Mouse (Mus musculus) gastrocnemius, adult 2 months (tissue): ENCODE measurements around the gene Cept1. TPM values are rescaled to one million over a fixed set of nuclear protein-coding genes. Genes with fewer than 3 reads are reported as not detected.

Experiments used
- DNase-seq: peaks from one replicate; pipeline ENCODE4 v3.0.0; 2022
- H3K27ac ChIP-seq: fragments of 200-600 bp; 2 replicates; pipeline ENCODE4 v1.8.1; 2022; ENCODE audit warnings: mild to moderate bottlenecking
- H3K4me3 ChIP-seq: fragments of 200-600 bp; 2 replicates; pipeline ENCODE4 v1.8.1; 2022; ENCODE audit warnings: mild to moderate bottlenecking, moderate library complexity
- CTCF ChIP-seq: fragments of 200-600 bp; IDR thresholded peaks from 2 replicates; pipeline ENCODE4 v1.8.1; 2022; ENCODE audit warnings: antibody characterized with exemption, mild to moderate bottlenecking, moderate library complexity
- intact Hi-C: fragments of 180-260 bp; cut with DNase I; formaldehyde crosslinking; loops from one replicate; pipeline ENCODE4 v1.15.1; 2025
- total RNA-seq, 2 experiments: library from RNA; stranded (reverse); gene quantifications; 2 replicates each; pipeline ENCODE4 v1.2.3; 2021

Gene Cept1
- total RNA-seq, 2 experiments from 2014 or later = 24.8 to 27.0 TPM

DNA sequence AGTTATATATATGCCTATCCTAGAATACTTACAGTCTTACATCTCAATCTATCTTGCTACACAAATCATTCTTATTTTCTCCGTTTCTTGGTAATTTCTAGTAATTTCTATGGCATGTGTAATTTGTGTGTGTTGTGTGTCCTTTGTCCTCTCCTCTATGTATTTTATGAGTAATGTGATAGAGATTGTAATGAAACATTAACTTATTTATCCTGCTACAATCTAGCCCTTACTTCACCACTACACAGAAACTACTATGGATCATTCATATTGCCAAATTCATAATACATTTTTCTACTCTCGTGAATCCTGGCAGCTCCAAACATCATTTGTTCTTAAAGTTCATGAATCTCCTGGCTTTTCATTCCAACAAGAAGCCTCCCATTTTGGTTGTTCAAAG is 19.6 kb downstream of the Cept1 start:
- no peak for TF ChIP-seq CTCF
- H3K4me3 ChIP-seq = no peak overlapping the region
- no peak overlapping the region for H3K27ac ChIP-seq
- intact Hi-C loops = no loop called here
- DNase-seq = no peak

DNA sequence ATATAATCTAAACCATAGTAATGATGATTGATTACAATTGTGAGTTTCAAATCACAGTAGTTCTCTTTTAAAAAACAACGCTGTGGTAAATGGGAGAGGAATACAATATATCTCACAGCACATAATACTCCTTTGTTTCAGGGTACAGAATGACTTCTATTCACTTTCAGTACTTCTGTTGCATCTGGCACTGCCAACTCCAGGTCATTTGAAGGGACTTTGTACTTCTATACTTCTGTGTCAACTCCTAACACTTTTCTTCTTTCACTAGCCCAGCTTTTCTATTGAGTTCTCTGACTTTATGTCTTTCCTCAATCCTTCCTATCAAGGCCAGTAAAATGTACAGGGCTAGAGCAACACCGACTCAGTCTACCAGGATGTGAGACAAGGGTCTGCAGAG is 21.2 kb downstream of the Cept1 start:
- Histone ChIP-seq H3K4me3 (no peak overlapping the region), H3K27ac (no peak overlapping the region)
- intact Hi-C loops = no loop called here
- no peak for TF ChIP-seq CTCF
- no peak for DNase-seq

DNA sequence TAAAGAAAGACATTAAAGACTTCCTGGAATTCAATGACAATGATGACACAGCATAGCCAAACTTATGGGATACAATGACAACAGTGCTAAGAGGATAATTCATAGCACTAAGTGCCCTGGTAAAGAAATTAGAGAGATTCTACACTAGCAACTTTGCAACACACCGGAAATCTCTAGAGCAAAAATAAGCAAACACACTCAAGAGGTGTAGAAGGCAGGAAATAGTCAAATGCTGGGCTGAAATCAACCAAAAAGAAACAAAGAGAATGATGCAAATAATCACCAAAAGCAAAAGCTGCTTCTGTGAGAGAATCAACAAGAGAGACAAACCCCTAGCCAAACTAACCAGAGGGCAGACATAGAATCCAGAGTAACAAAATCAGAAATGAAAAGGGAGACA is 24.9 kb downstream of the Cept1 start:
- no peak for TF ChIP-seq CTCF
- intact Hi-C loops = no loop called here
- DNase-seq = no peak
- H3K4me3 ChIP-seq = no peak overlapping the region
- no peak overlapping the region for H3K27ac ChIP-seq

DNA sequence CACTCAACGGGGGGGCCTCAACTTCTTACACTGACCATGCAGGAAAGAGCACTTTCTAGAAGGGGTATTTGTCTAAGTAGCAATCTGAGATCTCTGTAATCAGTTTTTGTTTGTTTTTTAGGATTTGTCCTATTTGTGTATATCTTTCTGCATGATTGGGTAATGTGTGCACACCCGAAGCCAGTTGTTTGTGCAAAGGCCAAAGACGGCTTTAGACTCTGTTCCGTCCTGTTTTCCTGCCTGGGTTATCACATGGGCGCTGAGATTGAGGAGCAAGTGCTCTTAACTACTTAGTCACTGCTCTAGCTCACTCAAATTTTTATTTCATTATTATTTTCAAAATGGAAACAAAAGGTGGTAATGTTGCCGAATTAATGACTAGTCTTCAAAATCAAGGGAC is 32.6 kb downstream of the Cept1 start:
- intact Hi-C loops = no loop called here
- no peak for DNase-seq
- Histone ChIP-seq H3K4me3 (no peak overlapping the region), H3K27ac (no peak overlapping the region)
- TF ChIP-seq CTCF = no peak

DNA sequence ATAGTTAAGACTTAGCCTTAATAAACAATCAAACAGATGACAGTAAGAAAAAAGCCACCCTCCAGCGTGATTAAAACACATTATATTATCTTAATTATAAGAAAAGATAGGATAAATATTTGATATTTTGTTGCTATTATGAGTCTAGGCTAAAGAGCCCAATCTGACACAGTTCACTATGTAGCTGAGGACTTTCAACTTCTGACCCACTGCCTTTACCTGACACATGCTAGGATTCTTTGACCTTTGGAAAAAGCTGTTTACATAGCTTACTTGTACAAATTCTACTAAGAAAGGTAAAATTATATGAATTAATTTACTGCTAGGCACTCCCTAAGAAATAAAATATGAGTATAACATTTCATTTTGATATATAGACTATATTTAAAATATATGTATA is 36.9 kb downstream of the Cept1 start:
- TF ChIP-seq CTCF = no peak
- Histone ChIP-seq H3K27ac (no peak overlapping the region), H3K4me3 (no peak overlapping the region)
- intact Hi-C loops = no loop called here
- DNase-seq = no peak

DNA sequence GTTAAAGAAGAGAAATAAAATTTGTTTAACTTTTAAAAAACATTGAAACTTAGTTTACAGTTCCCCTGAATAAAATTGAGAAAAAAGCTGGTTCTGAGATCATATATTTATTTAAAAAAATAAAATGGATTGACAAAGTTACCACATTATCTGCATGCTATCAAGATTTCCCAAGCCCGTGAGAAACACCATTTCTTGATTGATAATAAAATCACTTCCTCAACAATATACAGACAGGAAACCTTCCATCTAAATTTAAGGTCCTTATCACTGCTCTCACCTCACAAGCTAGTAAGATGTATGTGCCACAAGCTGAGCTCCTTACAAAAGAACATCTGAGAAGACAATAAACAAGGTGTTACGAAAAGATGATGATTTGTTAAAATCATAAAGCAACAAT is 44.7 kb downstream of the Cept1 start:
- no peak for TF ChIP-seq CTCF
- DNase-seq = no peak
- intact Hi-C loops = no loop called here
- Histone ChIP-seq H3K27ac (no peak overlapping the region), H3K4me3 (no peak overlapping the region)

DNA sequence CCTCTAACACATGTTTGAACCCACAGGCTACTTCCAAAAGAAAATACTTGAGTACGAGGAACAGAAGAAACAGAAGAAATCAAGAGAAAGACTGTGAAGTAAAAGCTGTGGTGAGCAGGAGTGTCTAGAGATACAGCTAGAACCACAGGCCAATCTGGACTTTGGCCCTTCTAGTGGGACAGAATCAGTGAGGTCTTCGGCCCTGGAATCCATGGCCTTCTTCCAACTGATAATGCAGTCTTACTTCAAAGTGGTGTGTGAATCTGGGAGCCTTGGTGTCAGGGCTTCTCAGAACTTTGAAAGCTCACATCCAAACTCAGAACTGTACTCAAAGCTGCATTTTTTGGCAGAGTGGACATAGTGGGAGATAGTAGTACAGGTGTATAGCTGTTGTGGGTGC is 47.1 kb downstream of the Cept1 start:
- H3K4me3 ChIP-seq = no peak overlapping the region
- H3K27ac ChIP-seq = no peak overlapping the region
- intact Hi-C loops = no loop called here
- TF ChIP-seq CTCF = no peak
- no peak for DNase-seq

DNA sequence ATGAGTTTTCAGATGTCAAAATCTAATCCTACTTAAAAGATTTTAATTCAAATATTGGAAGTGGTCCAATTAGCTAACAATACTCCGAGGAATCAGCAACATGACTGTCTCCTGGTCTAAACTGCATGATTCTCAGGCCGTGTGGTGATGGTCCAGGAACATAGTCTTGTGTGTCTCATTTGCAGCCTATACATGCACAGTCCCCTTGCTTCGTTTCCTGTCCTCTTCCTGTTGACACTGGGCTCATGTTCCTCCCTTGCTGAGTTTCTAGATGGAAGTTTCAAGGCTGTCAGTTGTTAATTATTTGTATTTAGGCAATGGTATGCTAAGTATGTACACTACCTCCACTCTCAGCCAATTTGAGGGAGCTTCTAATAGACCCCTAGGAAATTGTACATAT is 50.6 kb downstream of the Cept1 start:
- no peak overlapping the region for H3K4me3 ChIP-seq
- no peak for TF ChIP-seq CTCF
- no peak for DNase-seq
- intact Hi-C loops = no loop called here
- no peak overlapping the region for H3K27ac ChIP-seq

DNA sequence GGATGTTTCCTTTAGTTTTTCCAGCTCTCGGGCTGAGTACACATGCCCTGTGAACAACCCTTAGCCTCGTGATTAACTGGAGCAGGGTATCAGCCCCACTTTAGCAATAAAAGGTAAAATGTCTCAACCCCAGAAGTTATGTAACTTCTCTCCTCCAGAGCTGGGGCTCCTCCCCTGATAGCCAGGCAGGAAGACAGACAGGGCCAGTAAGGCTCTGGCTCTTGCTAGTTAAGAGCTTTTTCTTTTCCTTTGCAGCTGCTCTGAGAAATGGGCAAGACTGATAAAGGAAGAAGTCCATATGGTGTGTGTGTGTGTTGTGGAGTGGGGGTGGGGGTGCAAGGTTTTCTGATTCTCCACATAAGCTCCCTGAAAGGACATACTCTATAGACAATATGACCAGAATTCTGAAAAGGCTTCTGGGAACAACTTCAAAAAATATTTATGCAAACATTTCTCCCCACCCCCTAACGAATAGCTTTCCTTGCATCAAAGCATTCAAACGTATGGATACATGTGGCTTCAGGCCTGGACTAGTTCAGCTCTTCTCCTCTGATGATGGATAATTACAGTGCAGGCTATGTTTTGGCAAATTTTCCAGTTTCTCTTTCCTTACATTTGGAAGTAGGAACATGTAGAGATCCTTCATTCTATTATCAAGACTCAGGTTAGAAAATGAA is 51.4 kb downstream of the Cept1 start:
- DNase-seq = no peak
- Histone ChIP-seq H3K4me3 (no peak overlapping the region), H3K27ac (no peak overlapping the region)
- no peak for TF ChIP-seq CTCF
- intact Hi-C loops = no loop called here

DNA sequence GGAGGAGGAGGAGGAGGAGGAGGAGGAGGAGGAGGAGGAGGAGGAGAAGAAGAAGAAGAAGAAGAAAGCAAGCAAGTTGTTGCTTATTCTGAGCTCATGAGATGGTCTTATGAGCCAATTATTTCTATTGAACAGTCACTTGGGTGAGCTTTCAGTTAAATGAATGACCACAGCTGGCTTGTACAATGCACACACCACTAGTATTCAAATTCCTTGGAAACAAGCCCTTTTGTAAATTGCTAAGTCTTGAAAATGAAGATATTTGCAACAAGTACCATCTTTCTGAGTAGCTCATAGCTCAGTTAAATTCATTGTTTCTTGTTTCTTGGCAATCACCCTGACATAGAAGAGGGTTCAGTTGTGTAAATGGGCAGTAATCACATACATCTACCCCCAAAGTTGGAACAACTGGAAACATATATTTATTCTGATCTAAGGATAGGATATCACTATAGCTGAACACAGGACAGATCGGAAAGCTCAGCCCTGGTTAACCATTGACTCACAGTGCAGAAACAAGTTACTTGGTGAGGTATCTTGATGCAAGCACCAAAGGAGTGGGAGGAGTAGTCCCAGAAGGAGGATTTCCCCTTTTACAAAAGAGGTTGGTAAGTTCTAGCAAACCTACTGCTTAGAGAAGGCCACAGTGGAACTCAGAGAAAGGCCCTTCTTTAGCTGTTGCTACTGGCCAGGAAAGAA is 52.1 kb downstream of the Cept1 start:
- DNase-seq = no peak
- no peak for TF ChIP-seq CTCF
- H3K4me3 ChIP-seq = no peak overlapping the region
- no peak overlapping the region for H3K27ac ChIP-seq
- intact Hi-C loops = no loop called here

DNA sequence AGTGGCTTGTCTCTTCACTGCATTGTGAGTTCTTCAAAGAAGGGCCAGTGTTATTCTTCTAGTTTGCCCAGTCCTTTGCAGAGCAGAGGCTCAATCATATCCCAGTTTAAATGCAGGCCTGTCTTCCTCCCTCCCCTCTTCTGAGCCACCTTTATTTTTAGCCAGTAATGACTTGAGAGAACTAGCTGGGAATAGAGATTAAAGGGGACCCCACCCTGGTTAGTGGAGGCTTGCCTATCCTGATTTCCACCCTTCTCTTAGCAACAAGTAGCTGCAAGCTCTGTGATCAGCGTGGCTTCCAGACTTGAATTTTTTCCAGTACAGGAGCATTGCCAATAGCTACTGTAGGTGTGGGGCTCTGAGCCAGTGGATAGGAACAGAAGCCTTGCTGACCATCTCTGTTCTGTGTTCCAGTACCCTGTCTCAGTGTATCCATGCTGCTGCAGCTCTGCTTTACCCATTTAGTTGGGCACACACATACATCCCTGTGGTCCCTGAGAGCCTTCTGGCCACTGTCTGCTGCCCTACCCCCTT is 53.1 kb downstream of the Cept1 start:
- no peak for TF ChIP-seq CTCF
- intact Hi-C loops = no loop called here
- H3K27ac ChIP-seq = no peak overlapping the region
- no peak for DNase-seq
- no peak overlapping the region for H3K4me3 ChIP-seq

DNA sequence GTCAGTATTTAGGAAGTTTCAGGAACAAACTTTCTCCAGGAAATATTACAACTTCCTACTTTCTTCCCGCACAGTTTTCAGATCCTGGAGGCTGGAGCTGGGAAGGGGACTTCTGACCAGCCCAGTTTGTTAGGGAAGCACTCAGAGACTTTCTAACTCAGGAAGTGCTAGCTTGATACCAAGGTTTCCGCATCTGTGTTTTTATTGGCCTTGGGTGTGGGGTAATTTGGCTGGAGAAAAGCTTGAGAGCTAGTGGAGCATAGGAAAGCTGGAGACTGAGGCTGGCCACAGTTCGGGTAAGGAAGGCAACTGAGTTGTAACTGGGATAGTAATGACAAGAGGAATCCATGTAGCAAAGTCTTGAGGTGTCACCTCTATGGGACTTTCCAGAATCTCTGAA is 53.7 kb downstream of the Cept1 start:
- intact Hi-C loops = no loop called here
- Histone ChIP-seq H3K27ac (no peak overlapping the region), H3K4me3 (no peak overlapping the region)
- no peak for TF ChIP-seq CTCF
- DNase-seq = no peak

DNA sequence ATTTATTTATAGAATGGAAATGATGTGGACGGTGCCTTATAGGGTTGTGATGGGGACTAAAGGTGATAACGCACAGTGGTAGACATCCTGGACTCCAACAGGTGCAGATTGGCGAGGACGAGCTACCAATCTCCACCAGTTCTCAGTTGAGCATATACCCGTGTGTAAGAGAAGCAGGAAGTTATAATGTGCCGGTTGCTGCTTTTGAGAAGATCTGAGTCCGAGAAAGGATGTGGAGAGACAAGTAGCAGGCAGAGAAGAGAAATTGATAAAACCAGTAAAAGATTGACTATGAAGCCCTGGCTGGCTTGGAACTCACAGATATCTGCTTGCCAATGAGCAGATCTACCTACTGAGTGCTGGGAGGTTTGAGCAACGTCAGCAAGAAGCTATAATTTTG is 54.4 kb downstream of the Cept1 start:
- no peak for DNase-seq
- Histone ChIP-seq H3K4me3 (no peak overlapping the region), H3K27ac (no peak overlapping the region)
- intact Hi-C loops = no loop called here
- no peak for TF ChIP-seq CTCF

DNA sequence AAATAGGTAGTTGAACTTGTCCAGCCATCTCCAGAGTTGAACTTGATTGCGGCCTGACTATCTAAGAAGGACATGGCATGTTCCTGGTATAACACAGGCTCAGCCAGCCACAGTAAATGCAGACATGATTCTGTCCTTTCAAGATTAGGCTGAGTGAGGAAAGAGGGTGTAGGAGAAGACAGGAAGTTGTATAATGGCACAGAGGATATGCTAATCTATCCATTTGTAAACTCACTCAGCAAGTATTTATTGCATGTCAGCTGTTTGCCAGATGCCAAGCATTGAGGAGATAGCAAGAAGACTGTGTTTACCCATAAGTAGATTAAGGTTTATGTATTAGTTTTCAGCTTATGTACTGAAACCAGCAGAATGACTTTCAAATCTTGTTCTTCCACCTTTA is 54.9 kb downstream of the Cept1 start:
- no peak for TF ChIP-seq CTCF
- Histone ChIP-seq H3K4me3 (no peak overlapping the region), H3K27ac (no peak overlapping the region)
- intact Hi-C loops = no loop called here
- no peak for DNase-seq
